ENCODE assay signal across 8 mouse cellular contexts in genomic region chr2:103084451-103084850, GRCm38 (mm10). TPM values are rescaled to one million over a fixed set of nuclear protein-coding genes. Genes with fewer than 3 reads are reported as not detected.
DNase-seq lines count a peak whose midpoint lies in the region; ATAC-seq and TF ChIP-seq lines count a peak whose summit lies in the region.

No protein-coding gene starts in this region.

- H3K4me3 ChIP-seq in C2C12 (ENCODE audit: insufficient read depth, poor library complexity, severe bottlenecking), result no peak overlapping the region

- H3K79me2 ChIP-seq in C2C12 (ENCODE audit: control insufficient read depth, insufficient read depth), result no peaks in the 10 kb centered on the region

- no peaks in the 10 kb centered on the region for H3K27me3 ChIP-seq in C2C12 (ENCODE audit: control insufficient read depth, insufficient read depth, insufficient read length)

- no peaks in the 10 kb centered on the region for H3K79me3 ChIP-seq in C2C12 (ENCODE audit: low read depth)

- peak; percentile 51 for DNase-seq in cerebellum, adult 9-10 months
- no peak for DNase-seq in cerebellum, adult 11 months
- DNase-seq in left cerebral cortex, adult 11 months (ENCODE audit: low spot score), result peak; percentile 16
- no peak for DNase-seq in left cerebral cortex, adult 18-20 months (ENCODE audit: low spot score in 2 of 2)
- DNase-seq in embryo, embryonic 9.5 days (ENCODE audit: extremely low spot score), result peak; percentile 17
- no peak for DNase-seq in gastrocnemius, postnatal 25 days

- no peak for ATAC-seq in megakaryocyte-erythroid progenitor cell, adult 5-6 weeks (replicated peaks; ENCODE audit: low FRiP score, low TSS enrichment, poor library complexity, severe bottlenecking)

- H3ac ChIP-seq in C2C12 (ENCODE audit: control insufficient read depth, insufficient read length, low read depth), result no peak overlapping the region

- TF ChIP-seq CTCF in C2C12 (IDR thresholded peaks at IDR 0.05; ENCODE audit: control insufficient read depth, insufficient read depth, insufficient read length), result no peak

- peaks cover 10% of the 10 kb centered on the region for H3K36me3 ChIP-seq in C2C12 (ENCODE audit: control insufficient read depth, insufficient read depth)

TF ChIP-seq in C2C12, 6 proteins besides CTCF, POLR2A, EP300 and RAD21:
- TF ChIP-seq CEBPB (IDR thresholded peaks at IDR 0.05; ENCODE audit: low read depth) (peak; percentile 90), MYOD1 (IDR thresholded peaks at IDR 0.05; ENCODE audit: control insufficient read depth, insufficient read length, low read depth) (no peak)

RNA-seq across cellular contexts. Expression of gene Apip, which starts 11.0 kb away (rescaled TPM):
- total RNA-seq in left cerebral cortex, adult 18-20 months (2021), result 10 to 100 TPM; 19.1 to 19.5 TPM
- polyA plus RNA-seq in C2C12 (2012; fragmentation: generic; extraction: Trizol), result 27.7 TPM
- total RNA-seq in megakaryocyte-erythroid progenitor cell, adult 5-6 weeks (2014; fragmentation: Nextera tagmentation), result 61.8 and 85.4 TPM in 2 replicates
- 30.3 and 56.7 TPM in 2 replicates for total RNA-seq in megakaryocyte-erythroid progenitor cell, adult 5-6 weeks (2017)
- total RNA-seq in gastrocnemius, postnatal 25 days (2021), result 10 to 100 TPM; 41.4 to 42.2 TPM

RNA-seq across cellular contexts. Expression of gene Pdhx, which starts 11.1 kb away (rescaled TPM):
- total RNA-seq in left cerebral cortex, adult 18-20 months (2021), result 10 to 100 TPM; 52.9 to 54.1 TPM
- 17.2 TPM for polyA plus RNA-seq in C2C12 (2012; fragmentation: generic; extraction: Trizol)
- 17.9 and 24.6 TPM in 2 replicates for total RNA-seq in megakaryocyte-erythroid progenitor cell, adult 5-6 weeks (2014; fragmentation: Nextera tagmentation)
- total RNA-seq in megakaryocyte-erythroid progenitor cell, adult 5-6 weeks (2017), result 22.6 and 30.6 TPM in 2 replicates
- 10 to 100 TPM; 97.1 to 97.4 TPM for total RNA-seq in gastrocnemius, postnatal 25 days (2021)

Comparison
In these comparisons a context has a peak if more than half of its experiments do, and no peak if none do; other contexts are left out.
1. DNase-seq: peak in cerebellum, adult 9-10 months (single experiment), left cerebral cortex, adult 11 months (single experiment) and embryo, embryonic 9.5 days (single experiment); none in cerebellum, adult 11 months (single experiment), left cerebral cortex, adult 18-20 months (0 of 2) and gastrocnemius, postnatal 25 days (single experiment).